Mouse (Mus musculus): ENCODE measurements at regions not wholly inside any gene's neighbourhood (a gene's known extent, or its start where the extent isn't known, plus 50 kb on each side); places are given as distances from the start of the nearest gene placed in this dataset.

DNA sequence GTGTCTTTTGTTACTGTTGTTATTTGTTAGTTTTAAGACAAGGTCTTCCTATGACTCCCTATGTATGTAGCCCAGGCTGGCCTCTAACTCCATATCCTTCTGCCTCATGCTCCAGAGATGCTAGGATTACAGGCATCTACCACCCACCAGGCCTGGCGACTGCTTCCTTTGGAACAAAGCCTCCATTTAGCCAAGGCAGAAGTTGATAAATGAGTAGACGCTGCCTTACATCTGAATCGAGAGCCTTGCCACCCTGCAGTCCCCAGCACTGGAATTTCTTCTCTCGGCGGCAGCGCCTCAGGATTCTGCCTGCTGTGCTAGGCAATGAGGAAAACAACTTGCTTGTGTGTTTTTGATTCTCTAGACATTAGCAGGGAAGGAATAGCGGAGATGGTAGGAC is 75.5 kb downstream of the Lbh start:
- TF ChIP-seq CTCF (IDR thresholded peaks at IDR 0.05; ENCODE audit: borderline replicate concordance, control insufficient read depth, extremely low read depth, insufficient read depth, low read length, poor library complexity): no peak
- no peak for TF ChIP-seq POLR2A (IDR thresholded peaks at IDR 0.05; ENCODE audit: control insufficient read depth, extremely low read depth, insufficient read depth, low read length, poor library complexity)
